Mouse (Mus musculus): ENCODE data around the gene Aspscr1. TPM values are rescaled to one million over a fixed set of nuclear protein-coding genes. Genes with fewer than 3 reads are reported as not detected.

The Aspscr1 gene
- polyA plus RNA-seq, 1 experiment, result 183 TPM

DNA sequence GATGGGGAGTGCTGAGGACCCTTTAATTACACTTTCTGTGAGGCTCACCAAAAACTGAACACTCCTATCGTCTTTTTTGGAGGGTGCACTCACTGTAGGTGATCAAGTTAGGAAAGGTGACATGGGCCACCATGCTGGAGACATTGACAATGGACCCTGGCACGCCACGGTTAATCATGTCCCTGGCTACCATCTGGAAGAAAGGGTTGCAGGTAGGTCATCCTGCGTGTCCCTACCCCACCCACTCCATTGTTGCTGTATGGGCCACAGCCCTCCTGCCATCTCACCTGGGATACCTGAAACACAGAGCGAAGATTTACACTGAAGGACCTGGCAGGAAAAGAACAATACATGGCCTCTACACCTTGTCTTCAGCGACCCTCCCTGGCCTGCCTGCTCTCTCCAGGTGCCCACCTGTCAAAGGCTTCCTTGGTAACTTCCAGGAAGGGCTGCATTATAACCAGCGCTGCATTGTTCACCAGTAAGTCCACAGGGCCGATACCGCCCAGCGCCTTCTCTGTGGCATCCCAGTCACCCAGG lies 57.6 kb downstream of the Aspscr1 start:
- no peak for TF ChIP-seq POLR2A (IDR thresholded peaks at IDR 0.05; ENCODE audit: control insufficient read depth, extremely low read depth, insufficient read depth, low read length, poor library complexity)
- no peak for TF ChIP-seq CTCF (IDR thresholded peaks at IDR 0.05; ENCODE audit: borderline replicate concordance, control insufficient read depth, extremely low read depth, insufficient read depth, low read length, poor library complexity)
- H3K4me1 ChIP-seq (replicated peaks; ENCODE audit: control insufficient read depth, insufficient read depth, low read length), result peaks cover 9% of the 10 kb centered on the region
- H3K4me3 ChIP-seq (ENCODE audit: control insufficient read depth, insufficient read depth, low read length), result no peak overlapping the region
- DNase-seq, result no peak
- H3K27me3 ChIP-seq (ENCODE audit: control insufficient read depth, insufficient read depth, low read length), result no peaks in the 10 kb centered on the region; the same call in 1 of the 2 replicates
- no peak overlapping the region for H3K27ac ChIP-seq (ENCODE audit: control insufficient read depth, insufficient read depth, low read length)
- WGBS, result 97% methylated on average over 10 of the region's 10 CpGs
- no peaks in the 10 kb centered on the region for H3K36me3 ChIP-seq (ENCODE audit: control insufficient read depth, insufficient read depth, low read length)

- TF ChIP-seq CTCF (IDR thresholded peaks at IDR 0.05; ENCODE audit: borderline replicate concordance, control insufficient read depth, extremely low read depth, insufficient read depth, low read length, poor library complexity) (no peak), POLR2A (IDR thresholded peaks at IDR 0.05; ENCODE audit: control insufficient read depth, extremely low read depth, insufficient read depth, low read length, poor library complexity) (no peak)
- WGBS, result 94% methylated on average over 1 of the region's 1 CpGs
- no peaks in the 10 kb centered on the region; the same call in 1 of the 2 replicates for H3K27me3 ChIP-seq (ENCODE audit: control insufficient read depth, insufficient read depth, low read length)
- DNase-seq, result no peak
- H3K36me3 ChIP-seq (ENCODE audit: control insufficient read depth, insufficient read depth, low read length), result no peaks in the 10 kb centered on the region
- H3K27ac ChIP-seq (ENCODE audit: control insufficient read depth, insufficient read depth, low read length), result peak overlapping the region; percentile 19; the same call in 1 of the 2 replicates
- H3K4me3 ChIP-seq (ENCODE audit: control insufficient read depth, insufficient read depth, low read length), result no peak overlapping the region
- peaks cover 9% of the 10 kb centered on the region for H3K4me1 ChIP-seq (replicated peaks; ENCODE audit: control insufficient read depth, insufficient read depth, low read length)
Measured at GRCm38 (mm10) chr11:120731395-120731794, 58.6 kb downstream of the Aspscr1 start.

DNA sequence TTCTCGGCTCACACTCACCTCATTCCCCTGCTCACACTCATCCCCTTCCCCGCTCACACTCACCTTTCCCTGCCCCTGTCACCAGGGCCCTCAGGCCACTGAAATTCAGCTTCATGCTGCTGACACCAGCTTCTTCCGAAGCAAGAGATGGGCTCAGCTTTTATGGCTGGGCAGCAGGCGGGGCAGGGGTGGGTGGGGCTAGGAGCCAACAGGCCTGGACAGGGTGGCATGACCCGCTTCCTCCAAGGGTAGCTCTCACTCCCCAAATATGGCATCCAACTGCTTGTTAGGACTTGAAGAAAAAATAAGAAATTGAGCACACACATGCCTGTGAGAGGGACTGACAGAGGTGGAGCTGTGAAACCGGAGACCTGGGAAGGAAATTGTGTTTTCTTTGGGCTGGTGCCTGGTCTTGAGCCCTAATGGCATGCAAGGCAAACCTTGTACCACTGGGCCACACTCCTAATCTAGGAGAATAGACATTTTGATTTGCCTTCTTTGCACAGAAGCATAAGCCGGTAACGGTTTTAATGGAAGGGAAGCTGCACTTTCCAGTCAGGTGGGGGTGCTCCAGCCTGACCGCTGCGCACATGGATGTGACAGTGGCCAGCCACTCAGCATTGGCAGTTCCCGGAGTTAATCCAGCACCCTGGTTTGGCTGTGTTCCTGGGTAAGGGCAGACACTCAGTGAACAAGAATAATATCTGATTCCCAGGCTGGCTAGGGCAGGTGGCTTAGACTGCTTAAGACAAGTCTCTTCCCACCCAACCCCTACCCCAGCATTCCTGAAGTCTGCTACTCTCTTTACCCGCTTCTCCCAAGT lies 59.3 kb downstream of the Aspscr1 start, which contains the start of gene Cbr2:
Gene Cbr2 (minus strand): TSS at position 257 of the 823 bp plus-strand sequence.
- H3K27me3 ChIP-seq (ENCODE audit: control insufficient read depth, insufficient read depth, low read length), result no peaks in the 10 kb centered on the region; the same call in 1 of the 2 replicates
- H3K4me1 ChIP-seq (replicated peaks; ENCODE audit: control insufficient read depth, insufficient read depth, low read length), result peaks cover 4% of the 10 kb centered on the region
- no peak within 1 kb of the TSS for H3K4me3 ChIP-seq (ENCODE audit: control insufficient read depth, insufficient read depth, low read length)
- WGBS, result 91% methylated on average over 12 of the region's 12 CpGs
- DNase-seq, result no peak
- no peak for TF ChIP-seq POLR2A (IDR thresholded peaks at IDR 0.05; ENCODE audit: control insufficient read depth, extremely low read depth, insufficient read depth, low read length, poor library complexity)
- H3K36me3 ChIP-seq (ENCODE audit: control insufficient read depth, insufficient read depth, low read length), result no peaks in the 10 kb centered on the region
- H3K27ac ChIP-seq (ENCODE audit: control insufficient read depth, insufficient read depth, low read length), result peak within 1 kb of the TSS; percentile 19; the same call in 1 of the 2 replicates

- Histone ChIP-seq H3K4me3 (ENCODE audit: control insufficient read depth, insufficient read depth, low read length) (no peak overlapping the region), H3K27ac (ENCODE audit: control insufficient read depth, insufficient read depth, low read length) (no peak overlapping the region), H3K4me1 (replicated peaks; ENCODE audit: control insufficient read depth, insufficient read depth, low read length) (peaks cover 3% of the 10 kb centered on the region; the same call in 1 of the 2 replicates), H3K36me3 (ENCODE audit: control insufficient read depth, insufficient read depth, low read length) (no peaks in the 10 kb centered on the region), H3K27me3 (ENCODE audit: control insufficient read depth, insufficient read depth, low read length) (no peaks in the 10 kb centered on the region)
- TF ChIP-seq POLR2A (IDR thresholded peaks at IDR 0.05; ENCODE audit: control insufficient read depth, extremely low read depth, insufficient read depth, low read length, poor library complexity) (no peak), CTCF (IDR thresholded peaks at IDR 0.05; ENCODE audit: borderline replicate concordance, control insufficient read depth, extremely low read depth, insufficient read depth, low read length, poor library complexity) (no peak)
- DNase-seq, result no peak
- 46% methylated on average over 6 of the region's 6 CpGs for WGBS
Measured at GRCm38 (mm10) chr11:120733521-120733920, 60.7 kb downstream of the Aspscr1 start.

DNA sequence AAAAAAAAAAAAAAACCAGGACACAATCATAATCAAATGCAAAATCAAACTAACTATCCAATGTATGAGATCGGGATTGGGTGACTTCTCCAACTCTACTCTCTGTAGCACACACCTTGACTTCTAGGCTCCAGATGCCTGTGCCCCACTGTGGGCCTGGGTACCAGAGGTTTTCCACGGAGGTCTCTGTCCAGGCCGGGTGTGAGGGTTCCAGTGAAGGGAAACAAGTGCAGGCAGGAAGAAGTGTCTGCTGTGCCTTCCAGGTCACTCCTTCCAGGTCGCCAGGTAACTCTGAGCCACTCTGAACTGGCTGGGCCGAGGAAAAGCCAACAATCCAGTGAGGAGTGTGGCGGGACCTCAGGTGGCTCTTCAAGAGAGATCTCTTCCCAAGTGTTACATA lies 63.7 kb downstream of the Aspscr1 start:
- no peaks in the 10 kb centered on the region for H3K27me3 ChIP-seq (ENCODE audit: control insufficient read depth, insufficient read depth, low read length)
- no peaks in the 10 kb centered on the region for H3K36me3 ChIP-seq (ENCODE audit: control insufficient read depth, insufficient read depth, low read length)
- DNase-seq, result no peak
- no peak overlapping the region for H3K4me3 ChIP-seq (ENCODE audit: control insufficient read depth, insufficient read depth, low read length)
- WGBS, result 88% methylated on average over 6 of the region's 6 CpGs
- no peaks in the 10 kb centered on the region for H3K4me1 ChIP-seq (replicated peaks; ENCODE audit: control insufficient read depth, insufficient read depth, low read length)
- H3K27ac ChIP-seq (ENCODE audit: control insufficient read depth, insufficient read depth, low read length), result no peak overlapping the region
- TF ChIP-seq CTCF (IDR thresholded peaks at IDR 0.05; ENCODE audit: borderline replicate concordance, control insufficient read depth, extremely low read depth, insufficient read depth, low read length, poor library complexity) (no peak), POLR2A (IDR thresholded peaks at IDR 0.05; ENCODE audit: control insufficient read depth, extremely low read depth, insufficient read depth, low read length, poor library complexity) (no peak)

DNA sequence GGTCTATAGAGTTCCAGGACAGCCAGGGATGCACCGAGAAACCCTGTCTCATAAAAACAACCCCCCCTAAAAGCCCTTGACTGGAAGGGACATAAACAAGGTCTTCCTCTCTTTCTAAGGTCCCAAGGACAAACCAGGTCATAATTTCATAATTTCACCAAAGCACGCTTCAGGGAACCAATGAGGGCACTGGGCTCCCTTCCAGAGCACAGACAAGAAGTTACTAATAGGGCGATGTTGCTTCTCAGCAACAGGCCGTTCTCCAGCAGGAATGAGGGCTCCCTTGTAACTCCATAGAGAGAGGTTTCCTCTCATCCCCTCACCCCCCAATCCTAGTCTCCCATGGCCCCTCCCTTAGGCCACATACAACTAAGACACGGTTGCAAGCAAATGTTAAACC lies 68.2 kb downstream of the Aspscr1 start:
- no peak for TF ChIP-seq CTCF (IDR thresholded peaks at IDR 0.05; ENCODE audit: borderline replicate concordance, control insufficient read depth, extremely low read depth, insufficient read depth, low read length, poor library complexity)
- TF ChIP-seq POLR2A (IDR thresholded peaks at IDR 0.05; ENCODE audit: control insufficient read depth, extremely low read depth, insufficient read depth, low read length, poor library complexity), result no peak
- Histone ChIP-seq H3K27ac (ENCODE audit: control insufficient read depth, insufficient read depth, low read length) (no peak overlapping the region), H3K36me3 (ENCODE audit: control insufficient read depth, insufficient read depth, low read length) (no peaks in the 10 kb centered on the region), H3K4me1 (replicated peaks; ENCODE audit: control insufficient read depth, insufficient read depth, low read length) (no peaks in the 10 kb centered on the region), H3K4me3 (ENCODE audit: control insufficient read depth, insufficient read depth, low read length) (no peak overlapping the region), H3K27me3 (ENCODE audit: control insufficient read depth, insufficient read depth, low read length) (no peaks in the 10 kb centered on the region)
- WGBS, result 94% methylated on average over 5 of the region's 5 CpGs
- DNase-seq, result no peak

All from thymus, adult 2 months (tissue).